In genomic region chr16:97534448-97534847, GRCm38 (mm10) we compare ENCODE assay signal across 8 mouse cellular contexts. TPM values are rescaled to one million over a fixed set of nuclear protein-coding genes. Genes with fewer than 3 reads are reported as not detected.
DNase-seq lines count a peak whose midpoint lies in the region; ATAC-seq and TF ChIP-seq lines count a peak whose summit lies in the region.

No protein-coding gene starts in this region.

- WGBS in cerebellum, adult 2 months, result 43% methylated on average over 1 of the region's 1 CpGs
- 33% methylated on average over 1 of the region's 1 CpGs for whole genome bisulfite sequencing in lung, embryonic 16.5 days
- 5% methylated on average over 1 of the region's 1 CpGs for WGBS in small intestine, adult 2 months

- no peak overlapping the region for H3K4me3 ChIP-seq in cerebellum, adult 2 months (replicated peaks; ENCODE audit: insufficient read depth, low read depth, low read length)
- peak overlapping the region; percentile 33; the same call in 1 of the 2 replicates for H3K4me3 ChIP-seq in lung, embryonic 16.5 days (ENCODE audit: low read length)
- H3K4me3 ChIP-seq in small intestine, adult 2 months (ENCODE audit: low read depth, low read length), result peak overlapping the region; percentile 46

- no peak for TF ChIP-seq POLR2A in cerebellum, adult 2 months (IDR thresholded peaks at IDR 0.05; ENCODE audit: borderline replicate concordance, insufficient read depth, low read length)
- no peak for TF ChIP-seq POLR2A in small intestine, adult 2 months (IDR thresholded peaks at IDR 0.05; ENCODE audit: low read depth, low read length)

- no peaks in the 10 kb centered on the region for H3K27me3 ChIP-seq in cerebellum, adult 2 months (ENCODE audit: control insufficient read depth, insufficient read depth, low read length)
- no peaks in the 10 kb centered on the region for H3K27me3 ChIP-seq in lung, embryonic 16.5 days (ENCODE audit: control insufficient read depth, insufficient read depth, low read depth, low read length)
- no peaks in the 10 kb centered on the region for H3K27me3 ChIP-seq in small intestine, adult 2 months (ENCODE audit: control insufficient read depth, insufficient read depth, low read length)

- no peaks in the 10 kb centered on the region for H3K9me3 ChIP-seq in lung, embryonic 16.5 days (ENCODE audit: control insufficient read depth, low read length)

- peak overlapping the region; percentile 65; the same call in 1 of the 2 replicates for H3K27ac ChIP-seq in cerebellum, adult 2 months (ENCODE audit: insufficient read depth, low read length)
- H3K27ac ChIP-seq in lung, embryonic 16.5 days (ENCODE audit: low read length), result peak overlapping the region; percentile 67
- peak overlapping the region; percentile 94 for H3K27ac ChIP-seq in small intestine, adult 2 months (ENCODE audit: insufficient read depth, low read depth, low read length)

- peak overlapping the region; percentile 55 for H3K4me2 ChIP-seq in lung, embryonic 16.5 days (ENCODE audit: low read depth, low read length)

- 0 out of 2 replicates have a peak, but pooled peaks have one; percentile 1 for ATAC-seq in lung, embryonic 16.5 days (ENCODE audit: low read depth)

- peak overlapping the region; percentile 58 for H3K9ac ChIP-seq in lung, embryonic 16.5 days (ENCODE audit: low read length)

- TF ChIP-seq CTCF in cerebellum, adult 2 months (IDR thresholded peaks at IDR 0.05; ENCODE audit: borderline replicate concordance, insufficient read depth, low read depth, low read length), result no peak
- no peak for TF ChIP-seq CTCF in small intestine, adult 2 months (IDR thresholded peaks at IDR 0.05; ENCODE audit: extremely low read depth, insufficient read length, insufficient replicate concordance, low read depth, low read length)

- no peak for DNase-seq in cerebellum, adult 2 months
- no peak for DNase-seq in cerebellum, adult 8-10 months
- no peak for DNase-seq in lung, adult 18-20 months
- peak; percentile 14 to 39 for DNase-seq in kidney, postnatal 36 days
- no peak for DNase-seq in left cerebral cortex, adult 9 months (ENCODE audit: low spot score in 2 of 2)
- no peak for DNase-seq in gastrocnemius, postnatal 10 days

- H3K4me1 ChIP-seq in cerebellum, adult 2 months (ENCODE audit: control insufficient read depth, insufficient read depth, low read length), result 0 out of 2 replicates have a peak, but pooled peaks cover 4% of the 10 kb centered on the region
- H3K4me1 ChIP-seq in lung, embryonic 16.5 days (replicated peaks; ENCODE audit: control insufficient read depth, insufficient read depth, low read length), result peaks cover 22% of the 10 kb centered on the region
- H3K4me1 ChIP-seq in small intestine, adult 2 months (ENCODE audit: control insufficient read depth, insufficient read depth, insufficient read length, low read length), result peaks cover 30% of the 10 kb centered on the region; the same call in 1 of the 2 replicates

- H3K36me3 ChIP-seq in lung, embryonic 16.5 days (ENCODE audit: control insufficient read depth, insufficient read depth, low read length), result no peaks in the 10 kb centered on the region
- H3K36me3 ChIP-seq in small intestine, adult 2 months (ENCODE audit: control insufficient read depth, insufficient read depth, low read length), result peaks cover 3% of the 10 kb centered on the region; the same call in 1 of the 2 replicates

RNA-seq across cellular contexts. Expression of gene Fam3b, which starts 19.8 kb away (rescaled TPM):
- polyA plus RNA-seq in cerebellum, adult 2 months (2012; rRNA removed), result not detected in 2 replicates
- polyA plus RNA-seq in lung, embryonic 16.5 days (2015; fragmentation: Nextera tagmentation; extraction: Ambion mirVana), result not detected in 2 replicates
- 64.5 and 78.2 TPM in 2 replicates for polyA plus RNA-seq in small intestine, adult 2 months (2012; rRNA removed)
- total RNA-seq in gastrocnemius, postnatal 10 days (2021), result not detected

Comparison
In these comparisons a context has a peak if more than half of its experiments do, and no peak if none do; other contexts are left out.
1. DNase-seq: peak in kidney, postnatal 36 days (2 of 2); none in cerebellum, adult 2 months (0 of 2), cerebellum, adult 8-10 months (single experiment), lung, adult 18-20 months (0 of 2), left cerebral cortex, adult 9 months (0 of 2) and gastrocnemius, postnatal 10 days (single experiment).
2. RNA of gene Fam3b, which starts 19.8 kb away (polyA plus RNA-seq): 64.5 to 78.2 TPM in small intestine, adult 2 months; not detected in lung, embryonic 16.5 days and not detected in cerebellum, adult 2 months; every median in the first group is over 10 times any median in the second.
3. Peak in every context shown above with its lines, with median percentiles within 50 percentile points of each other: H3K27ac ChIP-seq.